Mouse (Mus musculus): ENCODE data around the gene Tas2r125. TPM values are rescaled to one million over a fixed set of nuclear protein-coding genes. Genes with fewer than 3 reads are reported as not detected.

Gene Tas2r125
- not detected for total RNA-seq (2023)

GRCm38 (mm10) chr6:132909351-132909750, at the start of gene Tas2r125:
Gene Tas2r125, plus strand, starts transcription at chr6:132909651.

GRCm38 (mm10) chr6:132867708-132868107, 41.7 kb upstream of the Tas2r125 start, which contains the start of gene Tas2r110:
Gene Tas2r110, plus strand, starts transcription at chr6:132868008.

GRCm38 (mm10) chr6:132892711-132893110, 16.7 kb upstream of the Tas2r125 start, which contains the start of gene Tas2r113:
Gene Tas2r113, plus strand, starts transcription at chr6:132893011.

GRCm38 (mm10) chr6:132950802-132951201, 41.4 kb downstream of the Tas2r125 start, which contains the start of gene Tas2r129:
Gene Tas2r129, plus strand, starts transcription at chr6:132951102.

GRCm38 (mm10) chr6:132957819-132958218, 48.4 kb downstream of the Tas2r125 start, which contains the start of gene Tas2r131:
Gene Tas2r131, minus strand, starts transcription at chr6:132957919.

Other genes with a start within 250 kb of the Tas2r125 start
- gene Tas2r121, start 208.6 kb upstream of the Tas2r125 start, total RNA-seq (2023) = not detected
- not detected for gene Tas2r122, start 197.7 kb upstream of the Tas2r125 start, total RNA-seq (2023)
- gene Tas2r115, start 171.6 kb upstream of the Tas2r125 start, total RNA-seq (2023) = not detected
- not detected for gene Tas2r124, start 154.9 kb upstream of the Tas2r125 start, total RNA-seq (2023)
- not detected for gene Tas2r102, start 147.5 kb upstream of the Tas2r125 start, total RNA-seq (2023)
- gene Tas2r136, start 131.5 kb upstream of the Tas2r125 start, total RNA-seq (2023) = not detected
- gene Tas2r117, start 106.8 kb upstream of the Tas2r125 start, total RNA-seq (2023) = not detected
- gene Tas2r123, start 62.5 kb upstream of the Tas2r125 start, total RNA-seq (2023) = not detected
- gene Tas2r116, start 54.2 kb upstream of the Tas2r125 start, total RNA-seq (2023) = not detected
- gene Tas2r110, start 41.6 kb upstream of the Tas2r125 start, total RNA-seq (2023) = not detected
- not detected for gene Tas2r113, start 16.6 kb upstream of the Tas2r125 start, total RNA-seq (2023)
- gene Tas2r129, start 41.5 kb downstream of the Tas2r125 start, total RNA-seq (2023) = not detected
- gene Tas2r131, start 48.3 kb downstream of the Tas2r125 start, total RNA-seq (2023) = not detected
- gene Tas2r109, start 71.3 kb downstream of the Tas2r125 start, total RNA-seq (2023) = not detected
- not detected for gene Tas2r103, start 127.5 kb downstream of the Tas2r125 start, total RNA-seq (2023)
- not detected for gene Tas2r140, start 146.2 kb downstream of the Tas2r125 start, total RNA-seq (2023)
- gene Smim10l1, start 195.3 kb downstream of the Tas2r125 start, total RNA-seq (2023) = 18.6 TPM

Data from CD4-positive naive resting alpha-beta T cell, adult 76 days (primary cell).